Mouse (Mus musculus): ENCODE results near the gene Fthl17f. TPM values are rescaled to one million over a fixed set of nuclear protein-coding genes. Genes with fewer than 3 reads are reported as not detected.
"Not testable (repeated sequence)": the region's sequence is repeated elsewhere in the genome, so short reads cannot be mapped to it uniquely, and the experiment has no call there.

Fthl17f gene
- polyA plus RNA-seq (2012; rRNA removed), result not detected in 2 replicates

GRCm38 (mm10) chrX:9062715-9063114 is at the start of gene Fthl17f:
Fthl17f (plus strand) TSS chrX:9063015.
- not testable (repeated sequence) for DNase-seq (ENCODE audit: low read depth)

- no peak for DNase-seq (ENCODE audit: low read depth)
Measured at GRCm38 (mm10) chrX:9016079-9016478, 46.7 kb upstream of the Fthl17f start.

- DNase-seq (ENCODE audit: low read depth), result no peak
Measured at GRCm38 (mm10) chrX:9019481-9019880, 43.3 kb upstream of the Fthl17f start.

- DNase-seq (ENCODE audit: low read depth), result not testable (repeated sequence)
Measured at GRCm38 (mm10) chrX:9033193-9033592, 29.6 kb upstream of the Fthl17f start, which contains the start of gene Fthl17e. Fthl17e (plus strand) TSS chrX:9033493.

GRCm38 (mm10) chrX:9041611-9042010 is 21.2 kb upstream of the Fthl17f start:
- DNase-seq (ENCODE audit: low read depth), result not testable (repeated sequence)

GRCm38 (mm10) chrX:9060952-9061351 is 1.9 kb upstream of the Fthl17f start:
- DNase-seq (ENCODE audit: low read depth), result not testable (repeated sequence)

GRCm38 (mm10) chrX:9062101-9062500 is 714 bp upstream of the Fthl17f start:
- DNase-seq (ENCODE audit: low read depth), result no peak

- not testable (repeated sequence) for DNase-seq (ENCODE audit: low read depth)
Measured at GRCm38 (mm10) chrX:9077699-9078098, 14.9 kb downstream of the Fthl17f start.

- not testable (repeated sequence) for DNase-seq (ENCODE audit: low read depth)
Measured at GRCm38 (mm10) chrX:9095066-9095465, 32.3 kb downstream of the Fthl17f start.

- DNase-seq (ENCODE audit: low read depth), result no peak
Measured at GRCm38 (mm10) chrX:9104262-9104661, 41.4 kb downstream of the Fthl17f start, which contains the start of gene 4930402K13Rik. 4930402K13Rik (plus strand) TSS chrX:9104562.

- no peak for DNase-seq (ENCODE audit: low read depth)
Measured at GRCm38 (mm10) chrX:9110381-9110780, 47.6 kb downstream of the Fthl17f start.

Other genes starting within 250 kb of the Fthl17f start
- not detected in 2 replicates for gene Gm6592, start 219.0 kb upstream of the Fthl17f start, polyA plus RNA-seq (2012; rRNA removed)
- not detected in 2 replicates for gene Gm5751, start 188.8 kb upstream of the Fthl17f start, polyA plus RNA-seq (2012; rRNA removed)
- 0.95 and 2.0 TPM in 2 replicates for gene B630019K06Rik, start 170.6 kb upstream of the Fthl17f start, polyA plus RNA-seq (2012; rRNA removed)
- not detected in 2 replicates for gene Fthl17b, start 100.0 kb upstream of the Fthl17f start, polyA plus RNA-seq (2012; rRNA removed)
- not detected in 2 replicates for gene Fthl17c, start 86.5 kb upstream of the Fthl17f start, polyA plus RNA-seq (2012; rRNA removed)
- gene Fthl17d, start 76.3 kb upstream of the Fthl17f start, polyA plus RNA-seq (2012; rRNA removed), result not detected in 2 replicates
- not detected in 2 replicates for gene Fthl17e, start 29.5 kb upstream of the Fthl17f start, polyA plus RNA-seq (2012; rRNA removed)
- gene 4930402K13Rik, start 41.5 kb downstream of the Fthl17f start, polyA plus RNA-seq (2012; rRNA removed), result not detected in 2 replicates
- 0.74 and 0.96 TPM in 2 replicates for gene Lancl3, start 136.9 kb downstream of the Fthl17f start, polyA plus RNA-seq (2012; rRNA removed)
- gene Gm14862, start 193.9 kb downstream of the Fthl17f start, polyA plus RNA-seq (2012; rRNA removed), result not detected in 2 replicates
- 4.7 and 6.2 TPM in 2 replicates for gene Xk, start 209.7 kb downstream of the Fthl17f start, polyA plus RNA-seq (2012; rRNA removed)
- 0.65 and 1.0 TPM in 2 replicates for gene H2al1m, start 220.7 kb downstream of the Fthl17f start, polyA plus RNA-seq (2012; rRNA removed)

All from gonadal fat pad, adult 2 months (tissue).